22 mouse cellular contexts compared by ENCODE assay signal in the genomic region with DNA sequence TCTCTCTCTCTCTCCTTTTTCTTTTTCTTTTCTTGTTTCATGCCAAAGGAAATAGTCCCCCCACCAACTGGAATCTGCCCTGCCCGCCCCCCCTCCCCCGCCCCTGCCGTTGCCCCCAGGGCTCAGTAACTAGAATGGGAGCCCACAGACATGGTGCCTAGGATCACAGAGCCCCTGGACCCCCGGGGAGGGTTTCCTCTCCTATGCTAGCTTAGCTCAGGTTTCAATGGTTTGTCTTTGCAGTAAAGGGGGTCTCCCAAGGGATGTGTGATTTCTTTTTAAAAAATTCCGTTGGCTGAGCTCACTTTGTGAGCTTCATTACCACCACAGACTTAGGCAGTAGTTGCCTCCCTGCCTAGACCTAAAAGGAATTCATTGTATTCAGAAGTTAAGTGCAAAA.
DNase-seq lines count a peak whose midpoint lies in the region; ATAC-seq and TF ChIP-seq lines count a peak whose summit lies in the region.
"Had no signal": no experiment of that assay in that cellular context is flagged by ENCODE, and none has a peak within 500 bp of the region (broad histone marks: within the 10 kb centered on the region; RNA-seq: fewer than 3 reads in every experiment).

No protein-coding gene starts in this region.

- H3K27me3 ChIP-seq in forebrain, embryonic 13.5 days: no peaks in the 10 kb centered on the region
- no peaks in the 10 kb centered on the region for H3K27me3 ChIP-seq in forebrain, embryonic 11.5 days (ENCODE audit: control insufficient read depth, insufficient read depth, low read length)
- H3K27me3 ChIP-seq in embryonic facial prominence, embryonic 14.5 days (replicated peaks; ENCODE audit: control insufficient read depth, insufficient read depth, low read length): no peaks in the 10 kb centered on the region
- H3K27me3 ChIP-seq in limb, embryonic 14.5 days (ENCODE audit: control insufficient read depth, insufficient read depth, low read length): no peaks in the 10 kb centered on the region
- H3K27me3 ChIP-seq: hindbrain, embryonic 13.5 days; liver, embryonic 12.5 days; neural tube, embryonic 12.5 days; Patski had no signal

- H3K9me3 ChIP-seq in forebrain, embryonic 13.5 days (replicated peaks): no peaks in the 10 kb centered on the region
- no peaks in the 10 kb centered on the region for H3K9me3 ChIP-seq in forebrain, embryonic 11.5 days (ENCODE audit: control insufficient read depth, low read length)
- H3K9me3 ChIP-seq in embryonic facial prominence, embryonic 14.5 days (ENCODE audit: control insufficient read depth, low read length): no peaks in the 10 kb centered on the region
- no peaks in the 10 kb centered on the region for H3K9me3 ChIP-seq in limb, embryonic 14.5 days (ENCODE audit: control insufficient read depth, low read length)
- H3K9me3 ChIP-seq: embryonic facial prominence, embryonic 13.5 days; heart, embryonic 10.5 days; hindbrain, embryonic 13.5 days; liver, embryonic 12.5 days; midbrain, embryonic 10.5 days; neural tube, embryonic 12.5 days had no signal

- H3K9ac ChIP-seq in forebrain, embryonic 13.5 days: no peak overlapping the region
- no peak overlapping the region for H3K9ac ChIP-seq in forebrain, embryonic 11.5 days (ENCODE audit: low read length)
- H3K9ac ChIP-seq in embryonic facial prominence, embryonic 14.5 days (ENCODE audit: low read depth, low read length): no peak overlapping the region
- no peak overlapping the region for H3K9ac ChIP-seq in limb, embryonic 14.5 days (ENCODE audit: low read depth, low read length, severe bottlenecking)
- H3K9ac ChIP-seq: embryonic facial prominence, embryonic 13.5 days; hindbrain, embryonic 13.5 days; liver, embryonic 12.5 days; neural tube, embryonic 12.5 days had no signal

- peaks cover 44% of the 10 kb centered on the region for H3K4me1 ChIP-seq in forebrain, embryonic 13.5 days
- 0 out of 2 replicates have a peak, but pooled peaks cover 6% of the 10 kb centered on the region for H3K4me1 ChIP-seq in forebrain, embryonic 11.5 days (replicated peaks; ENCODE audit: control insufficient read depth, insufficient read depth, low read length)
- H3K4me1 ChIP-seq in embryonic facial prominence, embryonic 14.5 days (ENCODE audit: control insufficient read depth, insufficient read depth, low read length): peaks cover 5% of the 10 kb centered on the region
- peaks cover 26% of the 10 kb centered on the region for H3K4me1 ChIP-seq in limb, embryonic 14.5 days (ENCODE audit: control insufficient read depth, insufficient read depth, low read length)
- H3K4me1 ChIP-seq: liver, embryonic 12.5 days had no signal

- H3K4me2 ChIP-seq in forebrain, embryonic 13.5 days: no peak overlapping the region
- H3K4me2 ChIP-seq in forebrain, embryonic 11.5 days (ENCODE audit: low read depth, low read length, severe bottlenecking): no peak overlapping the region
- no peak overlapping the region for H3K4me2 ChIP-seq in embryonic facial prominence, embryonic 14.5 days (ENCODE audit: low read depth, low read length)
- H3K4me2 ChIP-seq in limb, embryonic 14.5 days (replicated peaks; ENCODE audit: low read depth, low read length, severe bottlenecking): peak overlapping the region; percentile 22
- H3K4me2 ChIP-seq: embryonic facial prominence, embryonic 13.5 days; hindbrain, embryonic 13.5 days; liver, embryonic 12.5 days; neural tube, embryonic 12.5 days had no signal

- no peak overlapping the region for H3K4me3 ChIP-seq in forebrain, embryonic 13.5 days
- no peak overlapping the region for H3K4me3 ChIP-seq in forebrain, embryonic 11.5 days (ENCODE audit: low read depth, low read length)
- H3K4me3 ChIP-seq in layer of hippocampus, adult 2 months: no peak overlapping the region
- no peak overlapping the region for H3K4me3 ChIP-seq in embryonic facial prominence, embryonic 14.5 days (ENCODE audit: low read depth, low read length)
- no peak overlapping the region for H3K4me3 ChIP-seq in limb, embryonic 14.5 days (replicated peaks; ENCODE audit: low read length)
- H3K4me3 ChIP-seq: embryonic facial prominence, embryonic 13.5 days; heart, embryonic 10.5 days; hindbrain, embryonic 13.5 days; liver, embryonic 12.5 days; midbrain, embryonic 10.5 days; neural tube, embryonic 12.5 days had no signal

- no peak for DNase-seq in forebrain, embryonic 11.5 days (ENCODE audit: low spot score)
- no peak for DNase-seq in layer of hippocampus, adult 2 months (ENCODE audit: low spot score in 2 of 2)
- DNase-seq in layer of hippocampus, adult 18-20 months (ENCODE audit: low spot score in 2 of 2): no peak
- peak; percentile 64 for DNase-seq in embryonic facial prominence, embryonic 14.5 days (ENCODE audit: low spot score)
- peak; percentile 76 for DNase-seq in limb, embryonic 14.5 days (ENCODE audit: low spot score)
- no peak for DNase-seq in MN1 (ENCODE audit: low spot score)
- DNase-seq: adrenal gland, postnatal 10 days; cerebellum, adult 9-11 months; kidney, postnatal 4 days; lung, adult 2 months; lung, postnatal 36 days; spleen, adult 18-20 months; thymus, postnatal 25 days had no signal

- no peak for TF ChIP-seq POLR2A in limb, embryonic 14.5 days (IDR thresholded peaks at IDR 0.05; ENCODE audit: borderline replicate concordance, extremely low read depth, insufficient read depth, insufficient read length)

- WGBS in forebrain, embryonic 13.5 days: 8% methylated on average over 5 of the region's 5 CpGs
- 4% methylated on average over 5 of the region's 5 CpGs for WGBS in forebrain, embryonic 11.5 days
- WGBS in embryonic facial prominence, embryonic 14.5 days: 3% methylated on average over 5 of the region's 5 CpGs
- WGBS in limb, embryonic 14.5 days: under 1% methylated on average over 5 of the region's 5 CpGs

- 0 out of 2 replicates have a peak, but pooled peaks have one; percentile 28 for ATAC-seq in forebrain, embryonic 13.5 days
- no peak for ATAC-seq in forebrain, embryonic 11.5 days (replicated peaks; ENCODE audit: low FRiP score)
- no peak for ATAC-seq in embryonic facial prominence, embryonic 14.5 days (ENCODE audit: low read depth)
- ATAC-seq in limb, embryonic 14.5 days (ENCODE audit: low FRiP score, low read depth): peak; percentile 56
- ATAC-seq in cerebellum, adult (ENCODE audit: insufficient number of reproducible peaks, low FRiP score, low TSS enrichment): no peak
- ATAC-seq: liver, embryonic 12.5 days; Patski had no signal

- H3K36me3 ChIP-seq in forebrain, embryonic 13.5 days (ENCODE audit: poor library complexity, severe bottlenecking): no peaks in the 10 kb centered on the region
- no peaks in the 10 kb centered on the region for H3K36me3 ChIP-seq in forebrain, embryonic 11.5 days (ENCODE audit: control insufficient read depth, insufficient read depth, low read length)
- H3K36me3 ChIP-seq in embryonic facial prominence, embryonic 14.5 days (ENCODE audit: control insufficient read depth, insufficient read depth, low read length): no peaks in the 10 kb centered on the region
- no peaks in the 10 kb centered on the region for H3K36me3 ChIP-seq in limb, embryonic 14.5 days (ENCODE audit: control insufficient read depth, insufficient read depth, low read length)
- H3K36me3 ChIP-seq: embryonic facial prominence, embryonic 13.5 days; heart, embryonic 10.5 days; hindbrain, embryonic 13.5 days; liver, embryonic 12.5 days; midbrain, embryonic 10.5 days; neural tube, embryonic 12.5 days had no signal

- H3K27ac ChIP-seq in forebrain, embryonic 13.5 days: no peak overlapping the region
- no peak overlapping the region for H3K27ac ChIP-seq in forebrain, embryonic 11.5 days (ENCODE audit: low read depth, low read length)
- peak overlapping the region; percentile 89 for H3K27ac ChIP-seq in layer of hippocampus, adult 2 months
- H3K27ac ChIP-seq in embryonic facial prominence, embryonic 14.5 days (replicated peaks; ENCODE audit: low read depth, low read length): no peak overlapping the region
- no peak overlapping the region for H3K27ac ChIP-seq in limb, embryonic 14.5 days (replicated peaks; ENCODE audit: low read depth, low read length)
- H3K27ac ChIP-seq: embryonic facial prominence, embryonic 13.5 days; heart, embryonic 10.5 days; hindbrain, embryonic 13.5 days; liver, embryonic 12.5 days; midbrain, embryonic 10.5 days; neural tube, embryonic 12.5 days had no signal

- TF ChIP-seq CTCF in layer of hippocampus, adult 2 months (conservative IDR thresholded peaks at IDR 0.05): no peak

Comparison
In these comparisons a context has a peak if more than half of its experiments do, and no peak if none do; other contexts are left out.
1. ATAC-seq: peak in forebrain, embryonic 13.5 days (single experiment) and limb, embryonic 14.5 days (single experiment); none in forebrain, embryonic 11.5 days (single experiment), embryonic facial prominence, embryonic 14.5 days (single experiment) and cerebellum, adult (single experiment).
2. DNase-seq: peak in embryonic facial prominence, embryonic 14.5 days (single experiment) and limb, embryonic 14.5 days (single experiment); none in forebrain, embryonic 11.5 days (single experiment), layer of hippocampus, adult 2 months (0 of 2), layer of hippocampus, adult 18-20 months (0 of 2) and MN1 (single experiment).